Mouse (Mus musculus): ENCODE data around the gene Trappc12.

DNA sequence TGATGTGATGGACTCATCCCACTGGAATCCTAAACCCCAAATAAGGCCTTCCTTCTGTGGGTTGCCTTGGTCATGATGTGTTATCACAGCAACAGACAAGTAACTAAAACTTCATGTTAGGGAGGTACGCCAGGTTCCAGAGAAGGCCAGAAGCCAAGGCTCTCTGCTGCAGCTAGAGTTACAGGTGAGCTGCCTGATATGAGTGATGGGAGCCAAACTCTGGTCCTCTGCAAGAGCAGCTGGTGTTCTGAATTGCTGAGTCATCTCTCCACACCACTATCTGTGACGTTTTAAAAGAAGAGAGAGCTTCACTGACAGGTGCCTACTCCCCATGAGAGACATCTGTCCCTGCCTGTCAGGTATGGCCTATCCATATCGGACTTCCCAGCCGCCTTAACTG, 87.6 kb downstream of the Trappc12 start:
- no peak for TF ChIP-seq POLR2A (IDR thresholded peaks at IDR 0.05; ENCODE audit: borderline replicate concordance, insufficient read depth, low read length)
- no peak for TF ChIP-seq CTCF (IDR thresholded peaks at IDR 0.05; ENCODE audit: borderline replicate concordance, insufficient read depth, low read depth, low read length)

All from cerebellum, adult 2 months (tissue).